Mouse (Mus musculus): Measurements from ENCODE around the gene Rpn2. TPM values are rescaled to one million over a fixed set of nuclear protein-coding genes. Genes with fewer than 3 reads are reported as not detected.
A peak's percentile ranks its signal among the peaks of the same experiment; 100 is the strongest.

Gene Rpn2
- total and polyA plus RNA-seq, 2 experiments, result 118 to 155 TPM

- WGBS, result 36% methylated on average over 5 of the region's 5 CpGs
- no peak for TF ChIP-seq POLR2A (IDR thresholded peaks at IDR 0.05; ENCODE audit: extremely low read depth, insufficient read depth, low read length)
- peak; percentile 80 for TF ChIP-seq CTCF (IDR thresholded peaks at IDR 0.05; ENCODE audit: low read depth, low read length)
- DNase-seq (ENCODE audit: extremely low read depth, low read depth, low spot score), result peak; percentile 28
These were observed 59.8 kb downstream of the Rpn2 start for GRCm38 (mm10) chr2:157338663-157339062.

GRCm38 (mm10) chr2:157339532-157339931, 60.7 kb downstream of the Rpn2 start:
- H3K9ac ChIP-seq (ENCODE audit: low read depth, low read length), result no peak overlapping the region
- H3K4me1 ChIP-seq (ENCODE audit: control insufficient read depth, insufficient read depth, low read length), result no peaks in the 10 kb centered on the region
- no peaks in the 10 kb centered on the region for H3K79me2 ChIP-seq (ENCODE audit: control insufficient read depth, insufficient read depth, low read length)
- DNase-seq (ENCODE audit: extremely low read depth, low read depth, low spot score), result peak; percentile 37
- H3K27ac ChIP-seq (replicated peaks; ENCODE audit: insufficient read depth, low read depth, low read length), result peak overlapping the region; percentile 68
- TF ChIP-seq CTCF (IDR thresholded peaks at IDR 0.05; ENCODE audit: low read depth, low read length) (no peak), POLR2A (IDR thresholded peaks at IDR 0.05; ENCODE audit: extremely low read depth, insufficient read depth, low read length) (no peak)
- no peak overlapping the region for H3K4me3 ChIP-seq (ENCODE audit: insufficient read depth, low read depth, low read length)
- no peaks in the 10 kb centered on the region for H3K27me3 ChIP-seq (ENCODE audit: control insufficient read depth, insufficient read depth, low read length)
- H3K36me3 ChIP-seq (ENCODE audit: control insufficient read depth, insufficient read depth, low read length), result no peaks in the 10 kb centered on the region
- WGBS, result 75% methylated on average over 7 of the region's 7 CpGs

More at GRCm38 (mm10) chr2:157338663-157339062, 59.8 kb downstream of the Rpn2 start:
- H3K4me1 ChIP-seq (ENCODE audit: control insufficient read depth, insufficient read depth, low read length), result no peaks in the 10 kb centered on the region
- no peaks in the 10 kb centered on the region for H3K79me2 ChIP-seq (ENCODE audit: control insufficient read depth, insufficient read depth, low read length)
- H3K27me3 ChIP-seq (ENCODE audit: control insufficient read depth, insufficient read depth, low read length), result no peaks in the 10 kb centered on the region
- H3K27ac ChIP-seq (replicated peaks; ENCODE audit: insufficient read depth, low read depth, low read length), result 0 out of 2 replicates have a peak overlapping the region, but pooled peaks have one; percentile 10
- H3K9ac ChIP-seq (ENCODE audit: low read depth, low read length), result no peak overlapping the region
- H3K36me3 ChIP-seq (ENCODE audit: control insufficient read depth, insufficient read depth, low read length), result no peaks in the 10 kb centered on the region
- H3K4me3 ChIP-seq (ENCODE audit: insufficient read depth, low read depth, low read length), result no peak overlapping the region

- peak; percentile 38 for DNase-seq (ENCODE audit: extremely low read depth, low read depth, low spot score)
- H3K4me3 ChIP-seq (ENCODE audit: insufficient read depth, low read depth, low read length), result no peak overlapping the region
- H3K9ac ChIP-seq (ENCODE audit: low read depth, low read length), result no peak overlapping the region
- WGBS, result 65% methylated on average over 7 of the region's 7 CpGs
- TF ChIP-seq POLR2A (IDR thresholded peaks at IDR 0.05; ENCODE audit: extremely low read depth, insufficient read depth, low read length), result no peak
- no peak for TF ChIP-seq CTCF (IDR thresholded peaks at IDR 0.05; ENCODE audit: low read depth, low read length)
- H3K4me1 ChIP-seq (ENCODE audit: control insufficient read depth, insufficient read depth, low read length), result no peaks in the 10 kb centered on the region
- no peaks in the 10 kb centered on the region for H3K79me2 ChIP-seq (ENCODE audit: control insufficient read depth, insufficient read depth, low read length)
- H3K27ac ChIP-seq (replicated peaks; ENCODE audit: insufficient read depth, low read depth, low read length), result peak overlapping the region; percentile 68
- no peaks in the 10 kb centered on the region for H3K36me3 ChIP-seq (ENCODE audit: control insufficient read depth, insufficient read depth, low read length)
- H3K27me3 ChIP-seq (ENCODE audit: control insufficient read depth, insufficient read depth, low read length), result no peaks in the 10 kb centered on the region
These were observed 61.5 kb downstream of the Rpn2 start for GRCm38 (mm10) chr2:157340221-157340741.

GRCm38 (mm10) chr2:157341554-157342270, 62.9 kb downstream of the Rpn2 start:
- DNase-seq (ENCODE audit: extremely low read depth, low read depth, low spot score), result peak; percentile 22
- Histone ChIP-seq H3K27ac (replicated peaks; ENCODE audit: insufficient read depth, low read depth, low read length) (no peak overlapping the region), H3K27me3 (ENCODE audit: control insufficient read depth, insufficient read depth, low read length) (no peaks in the 10 kb centered on the region), H3K36me3 (ENCODE audit: control insufficient read depth, insufficient read depth, low read length) (no peaks in the 10 kb centered on the region), H3K79me2 (ENCODE audit: control insufficient read depth, insufficient read depth, low read length) (no peaks in the 10 kb centered on the region), H3K4me3 (ENCODE audit: insufficient read depth, low read depth, low read length) (no peak overlapping the region), H3K9ac (ENCODE audit: low read depth, low read length) (no peak overlapping the region), H3K4me1 (ENCODE audit: control insufficient read depth, insufficient read depth, low read length) (no peaks in the 10 kb centered on the region)
- peak; percentile 86 for TF ChIP-seq CTCF (IDR thresholded peaks at IDR 0.05; ENCODE audit: low read depth, low read length)
- TF ChIP-seq POLR2A (IDR thresholded peaks at IDR 0.05; ENCODE audit: extremely low read depth, insufficient read depth, low read length), result no peak
- WGBS, result 50% methylated on average over 11 of the region's 11 CpGs

- DNase-seq (ENCODE audit: extremely low read depth, low read depth, low spot score), result no peak
- H3K27ac ChIP-seq (replicated peaks; ENCODE audit: insufficient read depth, low read depth, low read length), result no peak overlapping the region
- H3K4me3 ChIP-seq (ENCODE audit: insufficient read depth, low read depth, low read length), result no peak overlapping the region
- TF ChIP-seq POLR2A (IDR thresholded peaks at IDR 0.05; ENCODE audit: extremely low read depth, insufficient read depth, low read length) (no peak), CTCF (IDR thresholded peaks at IDR 0.05; ENCODE audit: low read depth, low read length) (no peak)
- no peaks in the 10 kb centered on the region for H3K36me3 ChIP-seq (ENCODE audit: control insufficient read depth, insufficient read depth, low read length)
- no peak overlapping the region for H3K9ac ChIP-seq (ENCODE audit: low read depth, low read length)
- no peaks in the 10 kb centered on the region for H3K4me1 ChIP-seq (ENCODE audit: control insufficient read depth, insufficient read depth, low read length)
- WGBS, result 75% methylated on average over 5 of the region's 5 CpGs
- H3K79me2 ChIP-seq (ENCODE audit: control insufficient read depth, insufficient read depth, low read length), result no peaks in the 10 kb centered on the region
- no peaks in the 10 kb centered on the region for H3K27me3 ChIP-seq (ENCODE audit: control insufficient read depth, insufficient read depth, low read length)
These were observed 63.6 kb downstream of the Rpn2 start for GRCm38 (mm10) chr2:157342328-157342926.
